Mouse (Mus musculus) midbrain, embryonic 13.5 days (tissue): Measurements from ENCODE around the gene Cpne1. TPM values are rescaled to one million over a fixed set of nuclear protein-coding genes. Genes with fewer than 3 reads are reported as not detected.
A peak's percentile ranks its signal among the peaks of the same experiment; 100 is the strongest.

ENCODE experiments used
- ATAC-seq: fragments of 200-750 bp; cut with Nextera tagmentation; 2 replicates; pipeline ENCODE4 v1.8.0; 2017; ENCODE audit warnings: mild to moderate bottlenecking, moderate TSS enrichment, moderate library complexity
- H3K27ac ChIP-seq: fragments of 300-500 bp; sonication (generic); 2 replicates; pipeline ENCODE4 v1.5.1; 2015; ENCODE audit warnings: inconsistent platforms, mild to moderate bottlenecking, moderate library complexity
- H3K27me3 ChIP-seq: fragments of 300-500 bp; sonication (generic); 2 replicates; pipeline ENCODE4 v1.6.1; 2015; ENCODE audit warnings: mild to moderate bottlenecking, inconsistent platforms
- H3K36me3 ChIP-seq: fragments of 300-500 bp; sonication (generic); 2 replicates; pipeline ENCODE4 v1.6.1; 2015; ENCODE audit warnings: mild to moderate bottlenecking, inconsistent platforms
- H3K4me1 ChIP-seq: fragments of 300-500 bp; sonication (generic); replicated peaks from 2 replicates; pipeline ENCODE4 v1.6.1; 2015; ENCODE audit warnings: inconsistent platforms
- H3K4me2 ChIP-seq: fragments of 300-500 bp; sonication (generic); replicated peaks from 2 replicates; pipeline ENCODE4 v1.6.1; 2015; ENCODE audit warnings: moderate library complexity, mild to moderate bottlenecking, inconsistent platforms
- H3K4me3 ChIP-seq: fragments of 300-500 bp; sonication (generic); replicated peaks from 2 replicates; pipeline ENCODE4 v1.5.1; 2015; ENCODE audit warnings: mild to moderate bottlenecking, inconsistent platforms
- H3K9ac ChIP-seq: fragments of 300-500 bp; sonication (generic); replicated peaks from 2 replicates; pipeline ENCODE4 v1.6.1; 2015; ENCODE audit warnings: mild to moderate bottlenecking, inconsistent platforms
- H3K9me3 ChIP-seq: fragments of 300-500 bp; sonication (generic); 2 replicates; pipeline ENCODE4 v1.6.1; 2016; ENCODE audit warnings: mild to moderate bottlenecking, inconsistent platforms
- WGBS: fragments of 180-500 bp; shearing (Covaris S2); methylation state at CpG from one replicate; pipeline ENCODE4 v1.1.7; 2015; 5-methylcytosine and 5-hydroxymethylcytosine counted together
- polyA plus RNA-seq: library from polyadenylated mRNA; unstranded; fragments of >200 nt; fragmentation: Nextera tagmentation; extraction: Ambion mirVana; gene quantifications from 2 replicates; pipeline ENCODE4 v1.2.1, GENCODE M21; 2015

The Cpne1 gene
- 34.2 and 36.4 TPM in 2 replicates for polyA plus RNA-seq

GRCm38 (mm10) chr2:156111358-156112079 is at the start of gene Cpne1, which contains the start of gene Rbm12:
Gene Cpne1, minus strand, starts transcription at chr2:156111965.
Gene Rbm12, minus strand, starts transcription at chr2:156111978.
- peaks cover 26% of the 10 kb centered on the region for H3K4me1 ChIP-seq
- H3K36me3 ChIP-seq, result no peaks in the 10 kb centered on the region
- peak within 1 kb of the TSS; percentile 98 for H3K9ac ChIP-seq
- no peaks in the 10 kb centered on the region for H3K27me3 ChIP-seq
- no peaks in the 10 kb centered on the region for H3K9me3 ChIP-seq
- peak within 1 kb of the TSS; percentile 73 for H3K4me2 ChIP-seq
- H3K27ac ChIP-seq, result peak within 1 kb of the TSS; percentile 92
- WGBS, result under 1% methylated on average over 63 of the region's 74 CpGs
- H3K4me3 ChIP-seq, result peak within 1 kb of the TSS; percentile 59
- ATAC-seq, result peak; percentile 94

GRCm38 (mm10) chr2:156151538-156151937 is 39.8 kb upstream of the Cpne1 start:
- ATAC-seq, result no peak

GRCm38 (mm10) chr2:156147316-156147915 is 35.7 kb upstream of the Cpne1 start:
- H3K27me3 ChIP-seq, result no peaks in the 10 kb centered on the region
- H3K9me3 ChIP-seq, result no peaks in the 10 kb centered on the region
- WGBS, result 88% methylated on average over 3 of the region's 3 CpGs
- no peak overlapping the region for H3K27ac ChIP-seq
- ATAC-seq, result no peak
- H3K4me1 ChIP-seq, result peaks cover 19% of the 10 kb centered on the region
- no peak overlapping the region for H3K4me2 ChIP-seq
- peaks cover 34% of the 10 kb centered on the region for H3K36me3 ChIP-seq
- H3K9ac ChIP-seq, result no peak overlapping the region
- H3K4me3 ChIP-seq, result no peak overlapping the region

More at GRCm38 (mm10) chr2:156151538-156151937, 39.8 kb upstream of the Cpne1 start:
- no peak overlapping the region for H3K4me3 ChIP-seq
- no peak overlapping the region for H3K4me2 ChIP-seq
- no peaks in the 10 kb centered on the region for H3K4me1 ChIP-seq
- H3K27ac ChIP-seq, result no peak overlapping the region
- peaks cover 56% of the 10 kb centered on the region for H3K36me3 ChIP-seq
- H3K9ac ChIP-seq, result no peak overlapping the region
- no peaks in the 10 kb centered on the region for H3K27me3 ChIP-seq
- no peaks in the 10 kb centered on the region for H3K9me3 ChIP-seq

- Histone ChIP-seq H3K4me2 (no peak overlapping the region), H3K4me1 (peaks cover 19% of the 10 kb centered on the region), H3K9me3 (no peaks in the 10 kb centered on the region), H3K9ac (no peak overlapping the region), H3K27me3 (no peaks in the 10 kb centered on the region), H3K27ac (no peak overlapping the region), H3K4me3 (no peak overlapping the region), H3K36me3 (peaks cover 34% of the 10 kb centered on the region)
- no peak for ATAC-seq
- WGBS, result 73% methylated on average over 5 of the region's 5 CpGs
These were observed 34.7 kb upstream of the Cpne1 start for GRCm38 (mm10) chr2:156146272-156146989.

GRCm38 (mm10) chr2:156145486-156146130 is 33.8 kb upstream of the Cpne1 start:
- 63% methylated on average over 11 of the region's 11 CpGs for WGBS

GRCm38 (mm10) chr2:156143953-156144724 is 32.4 kb upstream of the Cpne1 start, which contains the start of the genes Romo1 and Nfs1:
Gene Romo1, plus strand, starts transcription at chr2:156144039.
Gene Nfs1, minus strand, starts transcription at chr2:156144186.
- peak within 1 kb of the TSS; percentile 76 for H3K4me2 ChIP-seq
- H3K27me3 ChIP-seq, result no peaks in the 10 kb centered on the region
- peaks cover 31% of the 10 kb centered on the region for H3K36me3 ChIP-seq
- peak within 1 kb of the TSS; percentile 88 for H3K9ac ChIP-seq
- H3K4me1 ChIP-seq, result peaks cover 19% of the 10 kb centered on the region
- H3K9me3 ChIP-seq, result no peaks in the 10 kb centered on the region
- WGBS, result under 1% methylated on average over 70 of the region's 70 CpGs
- H3K4me3 ChIP-seq, result peak within 1 kb of the TSS; percentile 85
- H3K27ac ChIP-seq, result peak within 1 kb of the TSS; percentile 97
- peak; percentile 100 for ATAC-seq

More at GRCm38 (mm10) chr2:156145486-156146130, 33.8 kb upstream of the Cpne1 start:
- peak overlapping the region; percentile 85; the same call in 1 of the 2 replicates for H3K4me3 ChIP-seq
- peaks cover 19% of the 10 kb centered on the region for H3K4me1 ChIP-seq
- no peak overlapping the region for H3K27ac ChIP-seq
- no peak for ATAC-seq
- H3K4me2 ChIP-seq, result peak overlapping the region; percentile 76
- H3K36me3 ChIP-seq, result peaks cover 36% of the 10 kb centered on the region
- no peaks in the 10 kb centered on the region for H3K27me3 ChIP-seq
- no peaks in the 10 kb centered on the region for H3K9me3 ChIP-seq
- no peak overlapping the region; the same call in 1 of the 2 replicates for H3K9ac ChIP-seq

GRCm38 (mm10) chr2:156143367-156143766 is 31.6 kb upstream of the Cpne1 start:
- H3K4me2 ChIP-seq, result peak overlapping the region; percentile 76
- peaks cover 19% of the 10 kb centered on the region for H3K4me1 ChIP-seq
- H3K36me3 ChIP-seq, result peaks cover 24% of the 10 kb centered on the region
- no peaks in the 10 kb centered on the region for H3K9me3 ChIP-seq
- H3K27me3 ChIP-seq, result no peaks in the 10 kb centered on the region
- H3K4me3 ChIP-seq, result peak overlapping the region; percentile 85
- H3K9ac ChIP-seq, result peak overlapping the region; percentile 88
- ATAC-seq, result peak; percentile 1; the same call in 1 of the 2 replicates
- WGBS, result 2% methylated on average over 16 of the region's 16 CpGs
- peak overlapping the region; percentile 97 for H3K27ac ChIP-seq

- Histone ChIP-seq H3K9ac (peak overlapping the region; percentile 88; the same call in 1 of the 2 replicates), H3K4me3 (peak overlapping the region; percentile 85)
These were observed 31.1 kb upstream of the Cpne1 start for GRCm38 (mm10) chr2:156142820-156143219.

GRCm38 (mm10) chr2:156135695-156136094 is 23.9 kb upstream of the Cpne1 start:
- H3K9me3 ChIP-seq, result no peaks in the 10 kb centered on the region
- no peak overlapping the region for H3K27ac ChIP-seq

More at GRCm38 (mm10) chr2:156142820-156143219, 31.1 kb upstream of the Cpne1 start:
- no peaks in the 10 kb centered on the region for H3K9me3 ChIP-seq
- ATAC-seq, result no peak
- no peak overlapping the region for H3K27ac ChIP-seq
- no peaks in the 10 kb centered on the region for H3K27me3 ChIP-seq
- H3K4me2 ChIP-seq, result peak overlapping the region; percentile 76
- H3K36me3 ChIP-seq, result peaks cover 20% of the 10 kb centered on the region
- 87% methylated on average over 2 of the region's 2 CpGs for WGBS
- peaks cover 19% of the 10 kb centered on the region for H3K4me1 ChIP-seq

GRCm38 (mm10) chr2:156134161-156134560 is 22.4 kb upstream of the Cpne1 start:
- Histone ChIP-seq H3K9me3 (no peaks in the 10 kb centered on the region), H3K4me1 (no peaks in the 10 kb centered on the region), H3K36me3 (peaks cover 17% of the 10 kb centered on the region), H3K4me3 (no peak overlapping the region), H3K9ac (no peak overlapping the region), H3K27ac (no peak overlapping the region), H3K4me2 (no peak overlapping the region), H3K27me3 (no peaks in the 10 kb centered on the region)
- 85% methylated on average over 5 of the region's 5 CpGs for WGBS
- no peak for ATAC-seq

More at GRCm38 (mm10) chr2:156135695-156136094, 23.9 kb upstream of the Cpne1 start:
- Histone ChIP-seq H3K4me3 (no peak overlapping the region), H3K9ac (no peak overlapping the region), H3K4me2 (no peak overlapping the region), H3K27me3 (no peaks in the 10 kb centered on the region), H3K36me3 (peaks cover 23% of the 10 kb centered on the region), H3K4me1 (no peaks in the 10 kb centered on the region)
- ATAC-seq, result no peak
- WGBS, result 84% methylated on average over 6 of the region's 6 CpGs

- H3K36me3 ChIP-seq, result peaks cover 40% of the 10 kb centered on the region
- no peaks in the 10 kb centered on the region for H3K4me1 ChIP-seq
- 95% methylated on average over 5 of the region's 5 CpGs for WGBS
- no peak within 1 kb of the TSS for H3K9ac ChIP-seq
- H3K4me3 ChIP-seq, result no peak within 1 kb of the TSS
- no peaks in the 10 kb centered on the region for H3K9me3 ChIP-seq
- H3K27ac ChIP-seq, result no peak within 1 kb of the TSS
- H3K27me3 ChIP-seq, result no peaks in the 10 kb centered on the region
- no peak for ATAC-seq
- no peak within 1 kb of the TSS for H3K4me2 ChIP-seq
These were observed 15.2 kb upstream of the Cpne1 start, which contains the start of gene Gm28036 for GRCm38 (mm10) chr2:156126992-156127391. Gene Gm28036, minus strand, starts transcription at chr2:156127092.
